Mouse (Mus musculus) CH12.LX (cell line): Measurements from ENCODE around the gene Ablim1.

ENCODE experiments used
- BHLHE40 ChIP-seq: IDR thresholded peaks from 2 replicates; pipeline ENCODE4 v1.6.1; 2011; ENCODE audit warnings: mild to moderate bottlenecking, low read depth, low read length, improper control_type of control experiment
- CTCF ChIP-seq, 2 experiments: IDR thresholded peaks in 1 of 2; conservative IDR thresholded peaks in 1 of 2; 2 replicates each; pipeline ENCODE4 v1.5.1; 2011 to 2012; ENCODE audit warnings: low read depth in 2 of 2, low read length in 2 of 2, improper control_type of control experiment in 1 of 2, inconsistent platforms in 1 of 2, mild to moderate bottlenecking in 1 of 2, moderate library complexity in 1 of 2
- E2F4 ChIP-seq: IDR thresholded peaks from 2 replicates; pipeline ENCODE4 v1.6.1; 2011; ENCODE audit warnings: low read depth, low read length, improper control_type of control experiment; ENCODE audit not compliant: insufficient replicate concordance
- ELF1 ChIP-seq: IDR thresholded peaks from 2 replicates; pipeline ENCODE4 v1.6.1; 2014; ENCODE audit warnings: low read depth, mild to moderate bottlenecking, inconsistent platforms, low read length, improper control_type of control experiment
- MAX ChIP-seq: IDR thresholded peaks from 2 replicates; pipeline ENCODE4 v1.6.1; 2011; ENCODE audit warnings: low read length, improper control_type of control experiment
- POLR2A ChIP-seq: IDR thresholded peaks from 2 replicates; pipeline ENCODE4 v1.6.1; 2011; ENCODE audit warnings: low read depth, mild to moderate bottlenecking, improper control_type of control experiment, low read length
- RAD21 ChIP-seq: IDR thresholded peaks from 2 replicates; pipeline ENCODE4 v1.6.1; 2011; ENCODE audit warnings: low read depth, mild to moderate bottlenecking, low read length, improper control_type of control experiment, moderate library complexity
- ZKSCAN1 ChIP-seq: IDR thresholded peaks from 2 replicates; pipeline ENCODE4 v1.6.1; 2012; ENCODE audit warnings: low read depth, inconsistent platforms, low read length, improper control_type of control experiment, borderline replicate concordance
- ZMIZ1 ChIP-seq: IDR thresholded peaks from 2 replicates; pipeline ENCODE4 v1.6.1; 2012; ENCODE audit warnings: low read depth, mild to moderate bottlenecking, inconsistent platforms, low read length, improper control_type of control experiment

- TF ChIP-seq ZMIZ1: no peak
- no peak for TF ChIP-seq RAD21
- no peak for TF ChIP-seq BHLHE40
- TF ChIP-seq CTCF (conservative IDR thresholded peaks at IDR 0.05 in 1 of 2, IDR thresholded peaks at IDR 0.05 in 1 of 2; ENCODE audit: low read depth in 2 of 2, low read length in 2 of 2): no peak
- no peak for TF ChIP-seq POLR2A
- TF ChIP-seq MAX: no peak
- no peak for TF ChIP-seq ELF1
- TF ChIP-seq E2F4: no peak
- no peak for TF ChIP-seq ZKSCAN1
Observed at GRCm38 (mm10) chr19:57163315-57163714, 151.4 kb downstream of the Ablim1 start.
